Mouse (Mus musculus) C3H10T1/2 (cell line): Measurements from ENCODE around the gene Frmd7. TPM values are rescaled to one million over a fixed set of nuclear protein-coding genes. Genes with fewer than 3 reads are reported as not detected.

ENCODE experiments used
- polyA plus RNA-seq, 2 experiments: library from polyadenylated mRNA; unstranded; fragments of >200 nt; fragmentation: generic; extraction: Trizol; gene quantifications; one replicate each; pipeline ENCODE4 v1.2.1; 2012; ENCODE audit warnings: missing spikeins in 2 of 2

Gene Frmd7
- polyA plus RNA-seq, result not detected

GRCm38 (mm10) chrX:50942610-50943009 is at the start of gene Frmd7:
Gene Frmd7, minus strand, starts transcription at chrX:50942710.

Other genes with a start within 250 kb of the Frmd7 start
- gene Stk26, start 101.7 kb downstream of the Frmd7 start, polyA plus RNA-seq, result not detected
- gene Rap2c, start 75.3 kb upstream of the Frmd7 start, polyA plus RNA-seq, result 1 to 10 TPM in 1 of 2 experiments, under 1 TPM in 1; 0.41 to 4.9 TPM